Mouse (Mus musculus) ES-E14 (cell line): ENCODE measurements around the gene Catsperg2.

Experiments used
- MAFK ChIP-seq: IDR thresholded peaks from 2 replicates; pipeline ENCODE4 v1.6.1; 2014; ENCODE audit warnings: mild to moderate bottlenecking, low read depth, low read length, inconsistent platforms; ENCODE audit not compliant: insufficient read depth
- ZNF384 ChIP-seq: IDR thresholded peaks from 2 replicates; pipeline ENCODE4 v1.6.1; 2012; ENCODE audit warnings: low read depth, low read length, inconsistent platforms

DNA sequence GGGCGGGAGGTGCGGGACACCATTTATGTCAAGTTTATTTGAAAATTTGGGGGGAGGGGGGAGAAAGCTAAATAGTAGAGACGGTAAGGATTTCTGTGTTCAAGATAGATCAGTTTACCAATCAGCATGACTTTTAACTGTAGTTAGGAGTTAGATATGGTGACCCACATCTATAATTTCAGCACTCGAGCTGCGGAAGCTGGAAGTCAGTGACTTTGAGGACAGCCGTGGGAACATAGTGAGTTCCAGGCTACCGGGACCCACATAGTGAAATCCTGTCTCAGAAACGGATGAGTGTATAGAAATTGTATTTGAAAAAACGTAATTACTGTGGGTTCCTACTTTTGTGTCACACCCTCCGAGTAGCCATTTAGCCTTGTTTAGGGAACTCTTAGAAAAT is 42.1 kb upstream of the Catsperg2 start:
- TF ChIP-seq MAFK (no peak), ZNF384 (no peak)
